Mouse (Mus musculus): ENCODE measurements around the gene Hoxa2. TPM values are rescaled to one million over a fixed set of nuclear protein-coding genes. Genes with fewer than 3 reads are reported as not detected.

Hoxa2 gene
- polyA plus RNA-seq, 1 experiment from 2014 or later = 1.6 TPM

DNA sequence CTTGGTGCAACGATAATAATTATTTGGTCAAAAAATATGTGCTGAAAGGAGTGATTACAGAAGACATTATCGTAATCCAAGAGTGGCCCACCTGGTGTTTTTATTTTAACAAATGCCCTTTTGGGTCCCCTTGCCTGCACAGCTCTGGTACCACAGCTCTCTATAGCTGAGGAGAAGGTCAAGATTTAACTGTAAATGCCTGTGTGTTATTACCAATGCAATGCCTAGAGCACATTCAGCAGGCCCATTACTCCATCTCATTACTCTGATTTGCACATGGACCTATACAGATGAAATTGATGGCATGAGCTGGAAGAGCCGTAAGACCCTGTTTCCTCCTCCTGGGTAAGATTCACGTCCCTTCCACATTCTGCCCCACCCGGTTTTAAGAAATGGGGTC lies 25.5 kb downstream of the Hoxa2 start:
- H3K27me3 ChIP-seq = 0 out of 2 replicates have a peak, but pooled peaks cover 8% of the 10 kb centered on the region
- no peak overlapping the region for H3K4me3 ChIP-seq
- H3K27ac ChIP-seq = no peak overlapping the region
- H3K36me3 ChIP-seq = no peaks in the 10 kb centered on the region
- no peaks in the 10 kb centered on the region for H3K4me1 ChIP-seq
- no peak for ATAC-seq (ENCODE audit: insufficient number of reproducible peaks, insufficient read depth, low FRiP score, low TSS enrichment, low read depth)
- no peak overlapping the region for H3K9ac ChIP-seq
- 84% methylated on average over 5 of the region's 5 CpGs for WGBS
- no peaks in the 10 kb centered on the region for H3K9me3 ChIP-seq
- no peak overlapping the region for H3K4me2 ChIP-seq

DNA sequence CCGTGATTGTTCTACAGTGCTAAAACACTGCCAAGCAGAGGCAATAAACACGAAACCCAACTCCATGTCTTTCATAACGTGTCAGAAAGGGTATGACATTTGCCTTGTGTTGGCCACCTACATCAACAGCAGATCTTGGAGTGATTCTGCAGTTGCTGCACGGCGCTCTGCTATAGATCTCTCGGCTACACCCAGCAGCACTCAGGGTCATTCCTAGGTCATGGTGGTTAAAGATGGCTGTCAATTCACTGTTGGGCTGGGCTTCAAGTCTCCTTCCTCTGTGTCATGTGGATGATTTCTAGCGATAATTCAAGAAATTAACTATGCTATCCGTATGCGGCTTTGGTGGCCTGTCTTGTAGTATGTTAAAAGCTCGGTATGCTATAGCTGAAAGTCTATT lies 26.1 kb downstream of the Hoxa2 start:
- H3K9me3 ChIP-seq = no peaks in the 10 kb centered on the region
- H3K4me3 ChIP-seq = no peak overlapping the region
- no peak for ATAC-seq (ENCODE audit: insufficient number of reproducible peaks, insufficient read depth, low FRiP score, low TSS enrichment, low read depth)
- WGBS = 65% methylated on average over 10 of the region's 10 CpGs
- no peak overlapping the region for H3K9ac ChIP-seq
- H3K4me1 ChIP-seq = no peaks in the 10 kb centered on the region
- H3K4me2 ChIP-seq = no peak overlapping the region
- no peak overlapping the region for H3K27ac ChIP-seq
- H3K36me3 ChIP-seq = no peaks in the 10 kb centered on the region
- H3K27me3 ChIP-seq = 0 out of 2 replicates have a peak, but pooled peaks cover 6% of the 10 kb centered on the region

DNA sequence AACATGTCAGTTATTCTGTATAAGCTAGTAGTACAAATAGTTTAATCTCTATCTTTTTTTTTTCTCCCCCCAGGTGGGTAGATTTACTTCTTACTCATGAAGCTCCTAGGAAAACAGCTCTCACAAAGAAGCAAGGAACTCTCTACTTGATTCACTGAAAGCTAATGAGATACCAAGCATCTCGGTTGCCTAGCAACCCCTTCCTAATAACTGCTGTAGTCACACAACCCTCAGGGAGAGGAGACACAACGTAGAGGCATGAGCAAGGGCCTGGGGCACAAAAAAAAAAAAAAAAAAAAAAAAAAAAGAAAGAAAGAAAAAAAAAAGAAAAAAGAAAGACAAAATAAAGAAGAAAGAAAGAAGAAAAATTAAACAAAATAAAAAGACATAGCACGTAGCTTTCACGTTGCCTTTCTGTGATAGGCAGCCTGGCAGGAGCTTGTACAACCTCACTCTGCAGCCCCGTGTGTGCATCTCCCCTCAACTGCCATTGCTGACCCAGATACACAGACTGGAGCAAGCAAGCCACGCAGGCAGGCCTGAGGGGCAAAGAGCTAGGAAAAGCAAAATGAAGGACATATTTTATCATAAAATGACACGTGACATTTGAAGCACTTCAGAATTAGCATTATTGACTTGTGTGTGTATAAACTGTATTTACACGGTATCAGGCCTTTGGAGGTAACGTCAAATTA lies 26.6 kb downstream of the Hoxa2 start:
- 70% methylated on average over 9 of the region's 9 CpGs for WGBS

DNA sequence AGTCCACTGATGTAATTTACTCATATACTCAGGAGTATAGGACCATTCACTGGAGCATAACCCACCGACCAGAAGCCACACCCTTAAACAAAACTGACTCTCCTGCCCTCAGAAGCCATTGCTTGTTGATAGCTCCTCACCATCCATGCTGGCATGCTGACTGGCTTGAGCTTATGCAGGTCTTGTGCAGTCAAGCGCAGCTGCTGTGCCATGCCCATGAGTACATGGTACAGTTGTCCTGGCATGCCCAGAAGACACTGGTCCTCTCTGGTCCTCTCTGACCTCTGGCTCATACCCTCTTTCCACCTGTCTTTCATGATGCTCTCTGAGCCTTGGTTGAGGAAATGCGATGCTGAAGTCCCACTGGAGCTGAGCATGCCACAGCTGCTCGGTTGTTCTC lies 41.0 kb downstream of the Hoxa2 start:
- ATAC-seq (ENCODE audit: insufficient number of reproducible peaks, insufficient read depth, low FRiP score, low TSS enrichment, low read depth) = no peak
- Histone ChIP-seq H3K4me3 (no peak overlapping the region), H3K9me3 (no peaks in the 10 kb centered on the region), H3K36me3 (no peaks in the 10 kb centered on the region), H3K27me3 (peaks cover 12% of the 10 kb centered on the region; the same call in 1 of the 2 replicates), H3K4me1 (peaks cover 3% of the 10 kb centered on the region; the same call in 1 of the 2 replicates), H3K27ac (no peak overlapping the region), H3K4me2 (no peak overlapping the region), H3K9ac (no peak overlapping the region)
- 68% methylated on average over 4 of the region's 4 CpGs for WGBS

More for the DNA sequence above, 26.6 kb downstream of the Hoxa2 start:
- no peak for ATAC-seq (ENCODE audit: insufficient number of reproducible peaks, insufficient read depth, low FRiP score, low TSS enrichment, low read depth)
- no peaks in the 10 kb centered on the region for H3K4me1 ChIP-seq
- 0 out of 2 replicates have a peak, but pooled peaks cover under 1% of the 10 kb centered on the region for H3K27me3 ChIP-seq
- H3K9ac ChIP-seq = no peak overlapping the region
- H3K4me2 ChIP-seq = no peak overlapping the region
- no peak overlapping the region for H3K4me3 ChIP-seq
- no peaks in the 10 kb centered on the region for H3K9me3 ChIP-seq
- H3K27ac ChIP-seq = no peak overlapping the region
- H3K36me3 ChIP-seq = no peaks in the 10 kb centered on the region

DNA sequence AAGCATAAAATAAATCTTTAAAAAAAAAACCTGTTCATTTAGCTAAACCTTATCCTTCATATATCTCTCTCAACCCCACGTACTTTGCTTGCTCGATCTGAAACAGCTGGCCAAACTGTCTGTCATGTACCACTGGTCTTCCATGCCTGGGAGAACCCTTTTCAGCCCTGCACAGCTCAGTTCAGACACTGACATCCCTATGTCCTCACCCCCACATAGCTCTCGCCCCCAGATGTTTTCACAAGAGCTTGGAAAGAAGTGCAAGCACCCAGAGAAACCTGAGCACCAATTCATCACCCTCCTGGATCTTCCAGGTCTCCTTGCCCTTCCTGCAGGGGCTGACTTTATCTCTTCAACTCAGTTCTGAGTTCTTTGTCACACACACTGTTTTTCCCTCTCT lies 43.5 kb downstream of the Hoxa2 start:
- Histone ChIP-seq H3K4me1 (peaks cover 11% of the 10 kb centered on the region), H3K27ac (no peak overlapping the region), H3K9ac (no peak overlapping the region), H3K36me3 (no peaks in the 10 kb centered on the region), H3K27me3 (peaks cover 17% of the 10 kb centered on the region), H3K4me2 (no peak overlapping the region), H3K9me3 (no peaks in the 10 kb centered on the region), H3K4me3 (no peak overlapping the region)
- ATAC-seq (ENCODE audit: insufficient number of reproducible peaks, insufficient read depth, low FRiP score, low TSS enrichment, low read depth) = no peak
- 58% methylated on average over 3 of the region's 3 CpGs for WGBS

DNA sequence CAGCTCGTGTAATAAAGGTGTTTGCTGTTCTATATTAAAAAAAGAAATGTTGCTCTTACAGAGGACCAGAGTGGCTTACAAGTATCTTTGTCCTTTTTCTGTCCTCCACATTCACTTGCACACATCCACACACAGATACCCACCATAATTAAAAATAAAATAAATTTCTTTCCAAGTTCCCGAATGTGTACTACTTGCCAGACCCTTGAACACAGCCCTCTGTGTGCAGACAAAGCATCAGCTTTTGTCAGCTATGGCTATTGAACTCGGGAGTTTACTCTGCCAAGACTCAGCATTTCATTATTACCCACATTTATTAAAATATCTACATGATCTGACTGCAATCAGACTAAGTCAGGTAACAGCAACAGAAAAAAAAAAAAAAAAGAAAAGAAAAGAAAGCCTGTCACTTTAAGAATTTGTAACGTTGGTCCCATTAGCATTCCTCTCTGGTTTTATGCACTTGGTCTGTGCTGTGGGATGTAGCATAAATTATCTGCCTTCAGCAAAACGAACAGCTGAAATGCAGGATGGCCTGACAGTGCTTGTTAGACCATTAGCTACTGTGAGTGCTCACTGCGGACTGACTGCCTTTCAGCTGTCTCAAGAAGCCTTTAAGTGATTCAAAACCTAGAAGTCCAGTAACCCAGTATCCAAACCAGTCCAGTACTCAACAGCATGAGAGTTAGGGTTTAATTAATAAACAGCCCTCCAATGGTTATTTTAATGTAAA lies 45.6 kb downstream of the Hoxa2 start:
- H3K4me3 ChIP-seq = no peak overlapping the region
- 37% methylated on average over 6 of the region's 6 CpGs for WGBS

DNA sequence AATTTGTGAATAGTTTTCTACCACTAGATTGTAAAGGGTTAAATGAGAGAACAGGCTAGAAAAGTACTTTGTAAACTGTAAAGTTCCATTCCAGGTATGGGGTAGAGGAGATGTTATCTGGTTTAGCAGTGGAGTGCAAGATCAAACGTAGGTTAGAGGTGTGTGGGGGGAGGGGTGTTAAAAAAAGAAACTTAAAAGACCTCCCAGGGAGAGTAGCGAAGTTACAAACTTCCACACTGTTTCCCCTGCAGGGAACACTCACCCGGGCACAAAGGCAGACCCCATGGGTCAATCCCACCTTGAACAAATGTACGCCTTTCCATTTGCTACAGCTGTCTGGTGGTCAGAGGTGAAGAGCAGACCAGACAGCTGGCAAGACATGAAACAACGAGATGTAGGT lies 48.7 kb downstream of the Hoxa2 start:
- no peak overlapping the region for H3K9ac ChIP-seq
- H3K9me3 ChIP-seq = no peaks in the 10 kb centered on the region
- no peak overlapping the region for H3K27ac ChIP-seq
- no peak for ATAC-seq (ENCODE audit: insufficient number of reproducible peaks, insufficient read depth, low FRiP score, low TSS enrichment, low read depth)
- no peak overlapping the region for H3K4me2 ChIP-seq
- H3K36me3 ChIP-seq = no peaks in the 10 kb centered on the region
- 11% methylated on average over 5 of the region's 5 CpGs for WGBS
- peaks cover 21% of the 10 kb centered on the region for H3K4me1 ChIP-seq
- peaks cover 10% of the 10 kb centered on the region for H3K27me3 ChIP-seq
- H3K4me3 ChIP-seq = no peak overlapping the region

More for the DNA sequence above, 45.6 kb downstream of the Hoxa2 start:
- Histone ChIP-seq H3K4me2 (no peak overlapping the region), H3K27me3 (peaks cover 17% of the 10 kb centered on the region), H3K9ac (no peak overlapping the region), H3K4me1 (peaks cover 21% of the 10 kb centered on the region), H3K27ac (no peak overlapping the region), H3K9me3 (no peaks in the 10 kb centered on the region), H3K36me3 (no peaks in the 10 kb centered on the region)
- no peak for ATAC-seq (ENCODE audit: insufficient number of reproducible peaks, insufficient read depth, low FRiP score, low TSS enrichment, low read depth)

Other genes starting within 250 kb of the Hoxa2 start
- gene Skap2, start 152.3 kb downstream of the Hoxa2 start, polyA plus RNA-seq (2015; fragmentation: Nextera tagmentation; extraction: Ambion mirVana) = 10.1 and 10.6 TPM in 2 replicates
- 0.21 and 0.84 TPM in 2 replicates for gene Hoxa1, start 6.5 kb downstream of the Hoxa2 start, polyA plus RNA-seq (2015; fragmentation: Nextera tagmentation; extraction: Ambion mirVana)
- gene 5730596B20Rik, start 12.7 kb upstream of the Hoxa2 start, polyA plus RNA-seq (2015; fragmentation: Nextera tagmentation; extraction: Ambion mirVana) = 0.08 TPM in 1 of 2 replicates, not detected in the other
- 0.46 TPM in 1 of 2 replicates, not detected in the other for gene Hoxa4, start 26.9 kb upstream of the Hoxa2 start, polyA plus RNA-seq (2015; fragmentation: Nextera tagmentation; extraction: Ambion mirVana)
- 0.18 and 4.8 TPM in 2 replicates for gene Hoxa5, start 39.8 kb upstream of the Hoxa2 start, polyA plus RNA-seq (2015; fragmentation: Nextera tagmentation; extraction: Ambion mirVana)
- gene Hoxa6, start 43.9 kb upstream of the Hoxa2 start, polyA plus RNA-seq (2015; fragmentation: Nextera tagmentation; extraction: Ambion mirVana) = 0.81 TPM in 1 of 2 replicates, not detected in the other
- 0.52 TPM in 1 of 2 replicates, not detected in the other for gene Hoxa3, start 48.5 kb upstream of the Hoxa2 start, polyA plus RNA-seq (2015; fragmentation: Nextera tagmentation; extraction: Ambion mirVana)
- gene Gm28308, start 48.5 kb upstream of the Hoxa2 start, polyA plus RNA-seq (2015; fragmentation: Nextera tagmentation; extraction: Ambion mirVana) = not detected in 2 replicates
- not detected in 2 replicates for gene Hoxa7, start 57.0 kb upstream of the Hoxa2 start, polyA plus RNA-seq (2015; fragmentation: Nextera tagmentation; extraction: Ambion mirVana)
- not detected in 2 replicates for gene Hoxa9, start 66.3 kb upstream of the Hoxa2 start, polyA plus RNA-seq (2015; fragmentation: Nextera tagmentation; extraction: Ambion mirVana)
- gene Hoxa10, start 76.0 kb upstream of the Hoxa2 start, polyA plus RNA-seq (2015; fragmentation: Nextera tagmentation; extraction: Ambion mirVana) = 0.13 TPM in 1 of 2 replicates, not detected in the other
- not detected in 2 replicates for gene Hoxa11, start 81.0 kb upstream of the Hoxa2 start, polyA plus RNA-seq (2015; fragmentation: Nextera tagmentation; extraction: Ambion mirVana)
- gene Hoxa13, start 96.0 kb upstream of the Hoxa2 start, polyA plus RNA-seq (2015; fragmentation: Nextera tagmentation; extraction: Ambion mirVana) = not detected in 2 replicates
- not detected in 2 replicates for gene Evx1, start 148.7 kb upstream of the Hoxa2 start, polyA plus RNA-seq (2015; fragmentation: Nextera tagmentation; extraction: Ambion mirVana)